Mouse (Mus musculus) heart, postnatal 0 days (tissue): ENCODE results near the gene Daam2.

Experiments used
- CTCF ChIP-seq: IDR thresholded peaks from 2 replicates; pipeline ENCODE4 v1.5.1; 2016; ENCODE audit warnings: antibody characterized with exemption, control low read depth, low read depth
- EP300 ChIP-seq: IDR thresholded peaks from 2 replicates; pipeline ENCODE4 v1.6.1; 2016; ENCODE audit warnings: antibody characterized with exemption, low read depth

- TF ChIP-seq CTCF, result no peak
- TF ChIP-seq EP300, result no peak
Measured at GRCm38 (mm10) chr17:49472626-49473025, 91.5 kb downstream of the Daam2 start.
